Mouse (Mus musculus) MEL (cell line): ENCODE data around the gene Gm1123. TPM values are rescaled to one million over a fixed set of nuclear protein-coding genes. Genes with fewer than 3 reads are reported as not detected.

Experiments
- DNase-seq: peaks from one replicate; pipeline ENCODE4 v3.0.0; 2011; ENCODE audit warnings: low read depth, low spot score
- H3K27ac ChIP-seq: 2 replicates; pipeline ENCODE4 v1.5.1; 2012; ENCODE audit warnings: low read depth, mild to moderate bottlenecking, control low read depth, low read length, moderate library complexity; ENCODE audit not compliant: control insufficient read depth
- H3K27me3 ChIP-seq, 2 experiments: fragments of 150-350 bp in 1 of 2; sonication (generic) in 1 of 2; 2 replicates each; pipeline ENCODE4 v1.6.1; 2012; ENCODE audit warnings: low read length in 2 of 2, mild to moderate bottlenecking in 2 of 2, improper control_type of control experiment in 1 of 2, moderate library complexity in 1 of 2; ENCODE audit not compliant: insufficient read depth in 2 of 2, control insufficient read depth in 1 of 2
- H3K36me3 ChIP-seq, 2 experiments: 2 replicates each; pipeline ENCODE4 v1.6.1; 2012 to 2014; ENCODE audit warnings: low read length in 2 of 2, improper control_type of control experiment in 1 of 2, inconsistent platforms in 1 of 2, mild to moderate bottlenecking in 1 of 2; ENCODE audit not compliant: insufficient read depth in 2 of 2, control insufficient read depth in 1 of 2
- H3K4me1 ChIP-seq, 2 experiments: fragments of 150-350 bp in 1 of 2; sonication (generic) in 1 of 2; 2 replicates each; pipeline ENCODE4 v1.6.1; 2012; ENCODE audit warnings: low read length in 2 of 2, improper control_type of control experiment in 1 of 2, mild to moderate bottlenecking in 1 of 2; ENCODE audit not compliant: insufficient read depth in 2 of 2, control insufficient read depth in 1 of 2
- H3K4me3 ChIP-seq, 2 experiments: fragments of 150-350 bp in 1 of 2; sonication (generic) in 1 of 2; 2 replicates each; pipeline ENCODE4 v1.5.1; 2012; ENCODE audit warnings: low read depth in 2 of 2, low read length in 2 of 2, mild to moderate bottlenecking in 2 of 2, moderate library complexity in 2 of 2, control low read depth in 1 of 2, improper control_type of control experiment in 1 of 2; ENCODE audit not compliant: control insufficient read depth in 1 of 2, insufficient read depth in 1 of 2
- H3K79me2 ChIP-seq: 2 replicates; pipeline ENCODE4 v1.6.1; 2012; ENCODE audit warnings: mild to moderate bottlenecking, low read length, moderate library complexity; ENCODE audit not compliant: control insufficient read depth, poor library complexity, insufficient read depth
- H3K9ac ChIP-seq: 2 replicates; pipeline ENCODE4 v1.6.1; 2012; ENCODE audit warnings: low read depth, mild to moderate bottlenecking, control low read depth, low read length, moderate library complexity; ENCODE audit not compliant: control insufficient read depth, poor library complexity, severe bottlenecking
- H3K9me3 ChIP-seq: fragments of 150-350 bp; sonication (generic); replicated peaks from 2 replicates; pipeline ENCODE4 v1.6.1; 2012; ENCODE audit warnings: mild to moderate bottlenecking, low read length, improper control_type of control experiment, moderate library complexity; ENCODE audit not compliant: insufficient read depth
- CHD1 ChIP-seq: IDR thresholded peaks from 2 replicates; pipeline ENCODE4 v1.6.1; 2012; ENCODE audit warnings: low read depth, mild to moderate bottlenecking, inconsistent platforms, low read length, improper control_type of control experiment
- CTCF ChIP-seq, 3 experiments: IDR thresholded peaks in 2 of 3; conservative IDR thresholded peaks in 1 of 3; 2 replicates each; pipeline ENCODE4 v1.5.1; 2011 to 2012; ENCODE audit warnings: low read length in 3 of 3, low read depth in 2 of 3, mild to moderate bottlenecking in 2 of 3, improper control_type of control experiment in 1 of 3, inconsistent platforms in 1 of 3, mixed read lengths in 1 of 3, moderate library complexity in 1 of 3; ENCODE audit not compliant: control insufficient read depth in 1 of 3, insufficient read depth in 1 of 3, poor library complexity in 1 of 3, severe bottlenecking in 1 of 3
- GABPA ChIP-seq: IDR thresholded peaks from 2 replicates; pipeline ENCODE4 v1.6.1; 2012; ENCODE audit warnings: low read depth, mild to moderate bottlenecking, inconsistent platforms, low read length, improper control_type of control experiment, moderate library complexity
- KAT2A ChIP-seq: conservative IDR thresholded peaks from 2 replicates; pipeline ENCODE4 v1.6.1; 2012; ENCODE audit warnings: low read depth, low read length, improper control_type of control experiment, inconsistent platforms
- MAZ ChIP-seq: IDR thresholded peaks from 2 replicates; pipeline ENCODE4 v1.6.1; 2012; ENCODE audit warnings: low read depth, mild to moderate bottlenecking, inconsistent platforms, low read length, improper control_type of control experiment
- MEF2A ChIP-seq: IDR thresholded peaks from 2 replicates; pipeline ENCODE4 v1.6.1; 2014; ENCODE audit warnings: low read depth, mild to moderate bottlenecking, inconsistent platforms, low read length, improper control_type of control experiment; ENCODE audit not compliant: poor library complexity, insufficient replicate concordance, severe bottlenecking; ENCODE audit errors: extremely low read depth
- MYB ChIP-seq: IDR thresholded peaks from 2 replicates; pipeline ENCODE4 v1.6.1; 2011; ENCODE audit warnings: mild to moderate bottlenecking, low read depth, low read length, improper control_type of control experiment
- NELFE ChIP-seq: IDR thresholded peaks from 2 replicates; pipeline ENCODE4 v1.6.1; 2011; ENCODE audit warnings: low read depth, low read length, improper control_type of control experiment
- POLR2AphosphoS2 ChIP-seq: IDR thresholded peaks from 2 replicates; pipeline ENCODE4 v1.6.1; 2011; ENCODE audit warnings: low read length, improper control_type of control experiment
- POLR2AphosphoS5 ChIP-seq: IDR thresholded peaks from 2 replicates; pipeline ENCODE4 v1.6.1; 2012; ENCODE audit warnings: low read depth, borderline replicate concordance, mild to moderate bottlenecking, inconsistent platforms, low read length, moderate library complexity, mixed read lengths
- RCOR1 ChIP-seq: IDR thresholded peaks from 2 replicates; pipeline ENCODE4 v1.6.1; 2012; ENCODE audit warnings: low read depth, mild to moderate bottlenecking, inconsistent platforms, low read length, improper control_type of control experiment
- SMC3 ChIP-seq: IDR thresholded peaks from 2 replicates; pipeline ENCODE4 v1.6.1; 2011; ENCODE audit warnings: low read depth, low read length, improper control_type of control experiment
- TAL1 ChIP-seq: IDR thresholded peaks from 2 replicates; pipeline ENCODE4 v1.6.1; 2012; ENCODE audit warnings: mild to moderate bottlenecking, inconsistent platforms, low read length, moderate library complexity, mixed read lengths
- TCF12 ChIP-seq: IDR thresholded peaks from 2 replicates; pipeline ENCODE4 v1.6.1; 2014; ENCODE audit warnings: low read depth, mild to moderate bottlenecking, inconsistent platforms, low read length, improper control_type of control experiment, moderate library complexity
- UBTF ChIP-seq: IDR thresholded peaks from 2 replicates; pipeline ENCODE4 v1.6.1; 2012; ENCODE audit warnings: low read depth, mild to moderate bottlenecking, inconsistent platforms, low read length, improper control_type of control experiment, moderate library complexity, borderline replicate concordance; ENCODE audit not compliant: insufficient read depth
- USF2 ChIP-seq, 2 experiments: IDR thresholded peaks; 2 replicates each; pipeline ENCODE4 v1.6.1; 2011 to 2012; ENCODE audit warnings: improper control_type of control experiment in 2 of 2, low read length in 2 of 2, borderline replicate concordance in 1 of 2, inconsistent platforms in 1 of 2, low read depth in 1 of 2, mild to moderate bottlenecking in 1 of 2; ENCODE audit not compliant: insufficient read depth in 1 of 2
- ZC3H11A ChIP-seq: IDR thresholded peaks from 2 replicates; pipeline ENCODE4 v1.6.1; 2012; ENCODE audit warnings: low read depth, mild to moderate bottlenecking, inconsistent platforms, low read length, improper control_type of control experiment
- ZKSCAN1 ChIP-seq: IDR thresholded peaks from 2 replicates; pipeline ENCODE4 v1.6.1; 2012; ENCODE audit warnings: low read depth, mild to moderate bottlenecking, inconsistent platforms, low read length, improper control_type of control experiment, moderate library complexity
- ZMIZ1 ChIP-seq: IDR thresholded peaks from 2 replicates; pipeline ENCODE4 v1.6.1; 2012; ENCODE audit warnings: low read depth, mild to moderate bottlenecking, inconsistent platforms, low read length, improper control_type of control experiment, moderate library complexity
- ZNF384 ChIP-seq: IDR thresholded peaks from 2 replicates; pipeline ENCODE4 v1.6.1; 2012; ENCODE audit warnings: low read depth, mild to moderate bottlenecking, inconsistent platforms, low read length, improper control_type of control experiment
- polyA plus RNA-seq, 2 experiments: library from polyadenylated mRNA; stranded (reverse) in 1 of 2; unstranded in 1 of 2; fragments of >175 nt in 1 of 2; fragments of >200 nt in 1 of 2; gene quantifications; 2 replicates each; pipeline versions ENCODE4 v1.2.1 to v1.2.4; 2012; ENCODE audit warnings: low replicate concordance in 2 of 2, low read depth in 1 of 2; ENCODE audit not compliant: insufficient read length in 2 of 2, insufficient read depth in 1 of 2, missing spikeins in 1 of 2
- total RNA-seq: library from RNA; depleted of rRNA; stranded (reverse); fragments of 300-350 nt; gene quantifications from 2 replicates; pipeline ENCODE4 v1.2.3, GENCODE M21; 2012

The Gm1123 gene
- total and polyA plus RNA-seq, 3 experiments, result not detected

DNA sequence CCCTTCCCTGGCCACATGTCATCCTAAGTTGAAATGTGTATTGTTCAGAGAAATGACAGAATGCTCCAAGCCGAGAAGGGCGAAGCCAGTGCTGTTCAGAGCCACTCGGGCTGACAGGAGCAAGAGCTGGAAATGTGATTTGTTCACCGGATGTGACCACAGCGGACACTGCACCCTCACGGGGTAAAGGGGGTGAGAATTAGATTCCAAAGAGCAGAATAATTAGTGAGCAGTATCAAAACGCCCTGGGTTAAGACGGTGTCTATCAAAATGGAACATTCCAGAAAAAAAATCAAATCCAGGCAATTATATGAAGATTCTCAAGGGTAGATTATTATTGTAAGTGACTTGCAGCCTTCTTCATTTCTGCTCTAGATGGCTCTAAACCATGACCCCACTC is 1.4 kb downstream of the Gm1123 start:
- no peaks in the 10 kb centered on the region for H3K27me3 ChIP-seq
- no peaks in the 10 kb centered on the region for H3K36me3 ChIP-seq
- H3K4me1 ChIP-seq, result no peaks in the 10 kb centered on the region
- no peaks in the 10 kb centered on the region for H3K9me3 ChIP-seq
- no peak overlapping the region for H3K27ac ChIP-seq
- TF ChIP-seq RCOR1 (no peak), UBTF (no peak), SMC3 (no peak), TAL1 (no peak), ZMIZ1 (no peak), POLR2AphosphoS2 (no peak), GABPA (no peak), TCF12 (no peak), ZNF384 (no peak), ZC3H11A (no peak), USF2 (IDR thresholded peaks at IDR 0.05; ENCODE audit: borderline replicate concordance in 1 of 2, insufficient read depth in 1 of 2, low read depth in 1 of 2, low read length in 2 of 2) (no peak), CTCF (IDR thresholded peaks at IDR 0.05 in 2 of 3, conservative IDR thresholded peaks at IDR 0.05 in 1 of 3; ENCODE audit: control insufficient read depth in 1 of 3, insufficient read depth in 1 of 3, low read depth in 2 of 3, low read length in 3 of 3, poor library complexity in 1 of 3, severe bottlenecking in 1 of 3) (no peak), MAZ (no peak), ZKSCAN1 (no peak)
- DNase-seq, result no peak
- H3K4me3 ChIP-seq, result no peak overlapping the region
- H3K9ac ChIP-seq, result no peak overlapping the region
- no peaks in the 10 kb centered on the region for H3K79me2 ChIP-seq

DNA sequence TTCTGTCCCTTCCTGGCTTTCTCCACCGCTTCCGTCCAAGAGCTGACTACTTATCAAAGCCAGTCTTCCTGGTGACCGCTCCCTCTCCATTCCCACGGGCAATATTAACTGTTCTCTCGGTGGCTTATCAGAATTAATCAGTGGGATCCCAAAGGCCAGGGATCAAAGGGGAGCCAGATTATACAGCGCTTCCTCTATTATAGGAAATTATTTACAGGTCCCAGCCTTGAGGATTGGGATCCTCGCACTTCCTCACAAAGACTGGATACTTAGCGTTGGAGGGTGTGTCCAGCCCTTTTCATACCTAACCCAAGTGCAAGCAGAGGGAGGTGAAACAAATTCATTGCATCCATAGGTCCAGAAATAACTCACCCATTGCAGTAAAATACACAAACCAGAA is 3.5 kb downstream of the Gm1123 start:
- H3K9ac ChIP-seq, result no peak overlapping the region
- H3K4me3 ChIP-seq, result no peak overlapping the region
- H3K27me3 ChIP-seq, result no peaks in the 10 kb centered on the region; a peak in 1 of 4 replicates
- H3K27ac ChIP-seq, result no peak overlapping the region
- DNase-seq, result no peak
- no peaks in the 10 kb centered on the region for H3K4me1 ChIP-seq
- no peaks in the 10 kb centered on the region for H3K79me2 ChIP-seq
- H3K9me3 ChIP-seq, result no peaks in the 10 kb centered on the region
- H3K36me3 ChIP-seq, result no peaks in the 10 kb centered on the region
- no peak for TF ChIP-seq RCOR1
- TF ChIP-seq MEF2A, result no peak
- no peak for TF ChIP-seq ZNF384
- TF ChIP-seq SMC3, result no peak
- no peak for TF ChIP-seq MYB
- TF ChIP-seq CHD1, result no peak
- TF ChIP-seq POLR2AphosphoS2, result no peak
- TF ChIP-seq KAT2A, result no peak
- TF ChIP-seq NELFE, result no peak
- TF ChIP-seq POLR2AphosphoS5, result no peak
